Mouse (Mus musculus): ENCODE measurements around the gene Srbd1. TPM values are rescaled to one million over a fixed set of nuclear protein-coding genes. Genes with fewer than 3 reads are reported as not detected.

The Srbd1 gene
- polyA plus RNA-seq, 1 experiment from 2014 or later: 11.4 TPM

- no peaks in the 10 kb centered on the region for H3K4me1 ChIP-seq (ENCODE audit: control insufficient read depth, insufficient read depth, low read length)
Observed at GRCm38 (mm10) chr17:86067444-86067843, 77.5 kb downstream of the Srbd1 start.

DNA sequence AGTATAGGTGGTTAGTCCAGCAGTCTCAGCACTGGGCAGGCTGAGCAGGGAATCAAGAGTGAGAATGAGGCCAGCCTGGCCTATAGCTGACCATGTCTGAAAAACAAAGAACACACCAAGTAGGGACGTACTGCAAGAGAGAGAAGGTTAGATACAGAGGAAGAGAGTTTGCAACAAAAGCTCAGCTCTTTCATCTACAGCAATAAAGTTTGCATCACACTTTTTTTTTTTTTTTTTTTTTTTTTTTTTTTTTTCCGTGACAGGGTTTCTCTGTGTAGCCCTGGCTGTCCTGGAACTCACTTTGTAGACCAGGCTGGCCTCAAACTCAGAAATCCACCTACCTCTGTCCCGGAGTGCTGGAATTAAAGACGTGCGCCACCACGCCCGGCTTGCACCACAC, 79.1 kb downstream of the Srbd1 start:
- 93% methylated on average over 7 of the region's 7 CpGs for WGBS
- no peak for ATAC-seq (ENCODE audit: low FRiP score)
- DNase-seq (ENCODE audit: low spot score, missing footprints): no peak
- Histone ChIP-seq H3K9ac (ENCODE audit: low read length) (no peak overlapping the region), H3K4me2 (no peak overlapping the region), H3K27me3 (ENCODE audit: control insufficient read depth, insufficient read depth, low read length) (no peaks in the 10 kb centered on the region), H3K4me1 (ENCODE audit: control insufficient read depth, insufficient read depth, low read length) (no peaks in the 10 kb centered on the region), H3K27ac (ENCODE audit: low read depth, low read length) (no peak overlapping the region), H3K36me3 (ENCODE audit: control insufficient read depth, insufficient read depth, low read length) (no peaks in the 10 kb centered on the region), H3K4me3 (ENCODE audit: low read depth, low read length) (no peak overlapping the region), H3K9me3 (ENCODE audit: control insufficient read depth, low read length) (no peaks in the 10 kb centered on the region)

More at GRCm38 (mm10) chr17:86067444-86067843, 77.5 kb downstream of the Srbd1 start:
- no peak overlapping the region for H3K4me3 ChIP-seq (ENCODE audit: low read depth, low read length)
- no peak overlapping the region for H3K9ac ChIP-seq (ENCODE audit: low read length)
- H3K36me3 ChIP-seq (ENCODE audit: control insufficient read depth, insufficient read depth, low read length): no peaks in the 10 kb centered on the region
- no peak overlapping the region for H3K4me2 ChIP-seq
- ATAC-seq (ENCODE audit: low FRiP score): no peak
- H3K27me3 ChIP-seq (ENCODE audit: control insufficient read depth, insufficient read depth, low read length): no peaks in the 10 kb centered on the region
- no peak for DNase-seq (ENCODE audit: low spot score, missing footprints)
- 97% methylated on average over 3 of the region's 3 CpGs for WGBS
- H3K9me3 ChIP-seq (ENCODE audit: control insufficient read depth, low read length): no peaks in the 10 kb centered on the region
- no peak overlapping the region for H3K27ac ChIP-seq (ENCODE audit: low read depth, low read length)

- Histone ChIP-seq H3K27ac (ENCODE audit: low read depth, low read length) (no peak overlapping the region), H3K27me3 (ENCODE audit: control insufficient read depth, insufficient read depth, low read length) (no peaks in the 10 kb centered on the region), H3K4me2 (no peak overlapping the region), H3K9me3 (ENCODE audit: control insufficient read depth, low read length) (no peaks in the 10 kb centered on the region), H3K4me1 (ENCODE audit: control insufficient read depth, insufficient read depth, low read length) (no peaks in the 10 kb centered on the region), H3K9ac (ENCODE audit: low read length) (no peak overlapping the region), H3K4me3 (ENCODE audit: low read depth, low read length) (no peak overlapping the region), H3K36me3 (ENCODE audit: control insufficient read depth, insufficient read depth, low read length) (no peaks in the 10 kb centered on the region)
- whole genome bisulfite sequencing: 19% methylated on average over 5 of the region's 5 CpGs
- DNase-seq (ENCODE audit: low spot score, missing footprints) (no peak), ATAC-seq (ENCODE audit: low FRiP score) (peak; percentile 62; the same call in 1 of the 2 replicates)
Observed at GRCm38 (mm10) chr17:86063461-86063860, 81.5 kb downstream of the Srbd1 start.

DNA sequence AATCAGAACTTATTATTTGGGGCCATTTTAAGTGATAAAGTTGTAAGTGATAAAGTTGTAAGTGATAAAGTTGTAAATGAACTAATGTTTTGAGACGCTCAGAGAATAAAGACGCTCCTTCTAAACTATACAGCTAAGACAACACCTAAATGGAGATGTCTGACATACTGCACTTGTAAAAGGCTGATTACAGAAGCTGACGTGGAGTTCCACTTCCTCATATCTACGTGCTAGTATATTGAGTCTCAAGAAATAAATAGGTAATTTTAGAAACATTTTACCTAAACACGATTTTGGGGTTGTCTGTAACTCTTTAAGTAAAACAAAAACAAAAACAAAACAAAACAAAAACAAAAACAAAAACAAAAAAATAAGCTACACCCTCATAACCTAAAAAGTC, 84.1 kb downstream of the Srbd1 start:
- H3K4me3 ChIP-seq (ENCODE audit: low read depth, low read length): no peak overlapping the region
- H3K36me3 ChIP-seq (ENCODE audit: control insufficient read depth, insufficient read depth, low read length): no peaks in the 10 kb centered on the region
- ATAC-seq (ENCODE audit: low FRiP score) (no peak), DNase-seq (ENCODE audit: low spot score, missing footprints) (no peak)
- WGBS: 89% methylated on average over 5 of the region's 5 CpGs
- no peaks in the 10 kb centered on the region for H3K4me1 ChIP-seq (ENCODE audit: control insufficient read depth, insufficient read depth, low read length)
- no peak overlapping the region for H3K9ac ChIP-seq (ENCODE audit: low read length)
- H3K4me2 ChIP-seq: no peak overlapping the region
- H3K27ac ChIP-seq (ENCODE audit: low read depth, low read length): no peak overlapping the region
- no peaks in the 10 kb centered on the region for H3K9me3 ChIP-seq (ENCODE audit: control insufficient read depth, low read length)
- no peaks in the 10 kb centered on the region for H3K27me3 ChIP-seq (ENCODE audit: control insufficient read depth, insufficient read depth, low read length)

DNA sequence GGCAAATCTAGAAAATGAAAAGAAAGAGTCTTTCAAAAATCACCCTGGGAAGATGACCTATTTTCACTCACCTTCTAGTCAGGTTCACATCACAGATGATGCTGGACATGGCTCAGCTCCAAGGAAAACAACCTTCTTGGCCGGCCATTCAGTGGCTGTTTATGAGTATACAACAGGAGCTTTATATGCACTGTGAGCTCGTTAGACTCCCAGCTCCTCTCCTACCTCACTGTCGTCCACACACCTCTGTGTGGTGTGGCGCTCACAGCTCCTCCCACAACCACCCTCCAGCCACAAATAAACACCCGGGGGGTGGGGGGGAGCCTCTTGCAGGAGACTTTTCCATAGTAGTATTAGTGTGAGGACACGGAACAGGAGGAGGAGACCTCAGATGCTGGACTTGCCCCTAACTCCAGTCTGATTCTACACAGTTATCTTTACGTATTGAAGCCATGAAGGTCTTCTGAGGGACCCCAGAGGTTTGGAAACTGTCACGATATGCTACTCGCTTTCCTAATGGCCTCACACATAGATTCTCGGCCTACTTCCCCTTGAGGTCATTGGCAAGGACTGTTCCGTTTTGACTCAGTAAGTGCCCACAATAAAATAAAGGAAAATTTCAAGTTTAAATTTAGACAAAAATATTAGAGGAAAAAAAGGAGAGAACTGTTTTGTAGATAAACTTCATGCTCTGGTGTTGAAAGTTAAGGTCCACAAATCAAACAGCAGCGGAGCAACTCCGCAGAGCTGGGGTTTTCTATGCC, 104.6 kb downstream of the Srbd1 start:
- 86% methylated on average over 13 of the region's 13 CpGs for WGBS
- no peak overlapping the region for H3K4me3 ChIP-seq (ENCODE audit: low read depth, low read length)
- ATAC-seq (ENCODE audit: low FRiP score): no peak
- no peaks in the 10 kb centered on the region for H3K36me3 ChIP-seq (ENCODE audit: control insufficient read depth, insufficient read depth, low read length)
- DNase-seq (ENCODE audit: low spot score, missing footprints): no peak
- no peak overlapping the region for H3K4me2 ChIP-seq
- no peaks in the 10 kb centered on the region for H3K27me3 ChIP-seq (ENCODE audit: control insufficient read depth, insufficient read depth, low read length)
- H3K9me3 ChIP-seq (ENCODE audit: control insufficient read depth, low read length): no peaks in the 10 kb centered on the region
- no peak overlapping the region for H3K27ac ChIP-seq (ENCODE audit: low read depth, low read length)
- H3K4me1 ChIP-seq (ENCODE audit: control insufficient read depth, insufficient read depth, low read length): no peaks in the 10 kb centered on the region
- H3K9ac ChIP-seq (ENCODE audit: low read length): no peak overlapping the region

GRCm38 (mm10) chr17:86039741-86040140, 105.2 kb downstream of the Srbd1 start:
- no peaks in the 10 kb centered on the region for H3K27me3 ChIP-seq (ENCODE audit: control insufficient read depth, insufficient read depth, low read length)
- WGBS: 93% methylated on average over 3 of the region's 3 CpGs
- no peak overlapping the region for H3K4me3 ChIP-seq (ENCODE audit: low read depth, low read length)
- H3K36me3 ChIP-seq (ENCODE audit: control insufficient read depth, insufficient read depth, low read length): no peaks in the 10 kb centered on the region
- no peak for DNase-seq (ENCODE audit: low spot score, missing footprints)
- H3K9me3 ChIP-seq (ENCODE audit: control insufficient read depth, low read length): no peaks in the 10 kb centered on the region
- H3K4me1 ChIP-seq (ENCODE audit: control insufficient read depth, insufficient read depth, low read length): no peaks in the 10 kb centered on the region
- ATAC-seq (ENCODE audit: low FRiP score): no peak
- H3K4me2 ChIP-seq: no peak overlapping the region
- H3K9ac ChIP-seq (ENCODE audit: low read length): no peak overlapping the region
- H3K27ac ChIP-seq (ENCODE audit: low read depth, low read length): no peak overlapping the region

DNA sequence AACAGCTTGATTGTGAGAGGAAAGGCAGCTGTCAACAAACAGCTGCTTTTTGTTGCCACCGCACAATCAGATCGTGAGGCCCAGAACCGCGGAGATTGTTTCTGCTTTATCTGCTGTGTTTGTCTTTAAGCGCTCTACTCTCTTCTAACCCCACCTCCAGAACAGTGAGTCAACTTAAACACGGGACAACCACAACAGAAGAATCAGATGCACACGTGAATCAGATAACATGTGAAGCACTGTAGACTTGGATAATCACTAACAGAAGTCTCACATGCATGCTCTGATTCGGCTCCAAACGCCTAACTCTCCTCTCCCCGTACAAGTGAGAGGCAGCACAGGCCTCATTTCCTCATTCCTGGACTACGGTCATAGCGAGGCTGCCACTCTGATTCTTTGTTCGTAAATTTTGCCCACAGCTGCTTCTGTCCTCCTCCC, 106.7 kb downstream of the Srbd1 start:
- no peaks in the 10 kb centered on the region for H3K9me3 ChIP-seq (ENCODE audit: control insufficient read depth, low read length)
- no peak overlapping the region for H3K9ac ChIP-seq (ENCODE audit: low read length)
- DNase-seq (ENCODE audit: low spot score, missing footprints) (no peak), ATAC-seq (ENCODE audit: low FRiP score) (no peak)
- no peak overlapping the region for H3K27ac ChIP-seq (ENCODE audit: low read depth, low read length)
- H3K27me3 ChIP-seq (ENCODE audit: control insufficient read depth, insufficient read depth, low read length): no peaks in the 10 kb centered on the region
- no peak overlapping the region for H3K4me3 ChIP-seq (ENCODE audit: low read depth, low read length)
- H3K36me3 ChIP-seq (ENCODE audit: control insufficient read depth, insufficient read depth, low read length): no peaks in the 10 kb centered on the region
- H3K4me1 ChIP-seq (ENCODE audit: control insufficient read depth, insufficient read depth, low read length): no peaks in the 10 kb centered on the region
- WGBS: 80% methylated on average over 13 of the region's 13 CpGs
- H3K4me2 ChIP-seq: no peak overlapping the region

DNA sequence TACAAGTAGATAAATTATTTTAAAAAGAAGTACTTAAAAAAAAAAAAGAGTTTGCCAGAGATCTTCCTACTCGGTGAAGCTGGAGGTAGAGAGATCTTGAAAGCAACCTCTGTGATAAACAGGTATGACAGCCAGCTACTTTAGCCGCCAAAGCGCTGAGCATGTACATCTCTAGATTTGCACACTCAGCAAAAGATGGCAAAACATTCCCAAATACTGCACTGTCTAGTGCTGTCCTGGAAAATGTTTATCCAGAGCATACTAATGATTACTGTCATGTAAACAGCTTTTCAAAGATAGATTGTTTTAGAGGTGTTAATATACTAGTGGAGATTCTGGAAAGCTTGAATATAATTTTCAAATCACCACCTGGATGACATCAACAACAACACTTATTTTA, 109.4 kb downstream of the Srbd1 start:
- Histone ChIP-seq H3K4me2 (no peak overlapping the region), H3K4me1 (ENCODE audit: control insufficient read depth, insufficient read depth, low read length) (no peaks in the 10 kb centered on the region), H3K9ac (ENCODE audit: low read length) (no peak overlapping the region), H3K36me3 (ENCODE audit: control insufficient read depth, insufficient read depth, low read length) (no peaks in the 10 kb centered on the region), H3K4me3 (ENCODE audit: low read depth, low read length) (no peak overlapping the region), H3K27ac (ENCODE audit: low read depth, low read length) (no peak overlapping the region), H3K27me3 (ENCODE audit: control insufficient read depth, insufficient read depth, low read length) (no peaks in the 10 kb centered on the region), H3K9me3 (ENCODE audit: control insufficient read depth, low read length) (no peaks in the 10 kb centered on the region)
- ATAC-seq (ENCODE audit: low FRiP score): no peak
- no peak for DNase-seq (ENCODE audit: low spot score, missing footprints)
- WGBS: 95% methylated on average over 3 of the region's 3 CpGs

- Histone ChIP-seq H3K27ac (ENCODE audit: low read depth, low read length) (no peak overlapping the region), H3K9me3 (ENCODE audit: control insufficient read depth, low read length) (no peaks in the 10 kb centered on the region), H3K4me1 (ENCODE audit: control insufficient read depth, insufficient read depth, low read length) (no peaks in the 10 kb centered on the region), H3K27me3 (ENCODE audit: control insufficient read depth, insufficient read depth, low read length) (no peaks in the 10 kb centered on the region), H3K4me2 (no peak overlapping the region), H3K36me3 (ENCODE audit: control insufficient read depth, insufficient read depth, low read length) (no peaks in the 10 kb centered on the region), H3K4me3 (ENCODE audit: low read depth, low read length) (no peak overlapping the region), H3K9ac (ENCODE audit: low read length) (no peak overlapping the region)
- ATAC-seq (ENCODE audit: low FRiP score): no peak
- WGBS: 82% methylated on average over 12 of the region's 12 CpGs
- no peak for DNase-seq (ENCODE audit: low spot score, missing footprints)
Observed at GRCm38 (mm10) chr17:86035146-86035545, 109.8 kb downstream of the Srbd1 start.

Measured in midbrain, embryonic 11.5 days (tissue).